Mouse (Mus musculus) embryonic facial prominence, embryonic 14.5 days (tissue): ENCODE measurements at regions not wholly inside any gene's neighbourhood (a gene's known extent, or its start where the extent isn't known, plus 50 kb on each side); places are given as distances from the start of the nearest gene placed in this dataset.

Experiments
- ATAC-seq: fragments of 200-750 bp; cut with Nextera tagmentation; 2 replicates; pipeline ENCODE4 v1.8.0; 2017; ENCODE audit warnings: low read depth, moderate number of reproducible peaks, moderate TSS enrichment
- DNase-seq: peaks from one replicate; pipeline ENCODE4 v3.0.0-alpha.2; 2015; ENCODE audit warnings: low spot score
- H3K27ac ChIP-seq: fragments of 300-500 bp; sonication (generic); replicated peaks from 2 replicates; pipeline ENCODE4 v1.5.1; 2014; ENCODE audit warnings: low read depth, mild to moderate bottlenecking, low read length, moderate library complexity
- H3K27me3 ChIP-seq: fragments of 300-500 bp; sonication (generic); replicated peaks from 2 replicates; pipeline ENCODE4 v1.6.1; 2014; ENCODE audit warnings: low read length; ENCODE audit not compliant: control insufficient read depth, insufficient read depth
- H3K36me3 ChIP-seq: fragments of 300-500 bp; sonication (generic); 2 replicates; pipeline ENCODE4 v1.6.1; 2014; ENCODE audit warnings: low read length, mixed read lengths; ENCODE audit not compliant: control insufficient read depth, insufficient read depth
- H3K4me1 ChIP-seq: fragments of 300-500 bp; sonication (generic); 2 replicates; pipeline ENCODE4 v1.6.1; 2014; ENCODE audit warnings: antibody characterized with exemption, low read length; ENCODE audit not compliant: control insufficient read depth, insufficient read depth
- H3K4me2 ChIP-seq: fragments of 300-500 bp; sonication (generic); 2 replicates; pipeline ENCODE4 v1.6.1; 2014; ENCODE audit warnings: low read depth, mild to moderate bottlenecking, low read length, moderate library complexity, mixed read lengths
- H3K4me3 ChIP-seq: fragments of 300-500 bp; sonication (generic); 2 replicates; pipeline ENCODE4 v1.5.1; 2014; ENCODE audit warnings: low read depth, mild to moderate bottlenecking, low read length
- H3K9ac ChIP-seq: fragments of 300-500 bp; sonication (generic); 2 replicates; pipeline ENCODE4 v1.6.1; 2014; ENCODE audit warnings: low read depth, mild to moderate bottlenecking, low read length, moderate library complexity, mixed read lengths
- H3K9me3 ChIP-seq: fragments of 300-500 bp; sonication (generic); 2 replicates; pipeline ENCODE4 v1.6.1; 2016; ENCODE audit warnings: low read length; ENCODE audit not compliant: control insufficient read depth
- WGBS: fragments of 180-500 bp; shearing (Covaris S2); extraction: QIAGEN DNeasy Blood & Tissue Kit; methylation state at CpG from one replicate; pipeline ENCODE4 v1.1.7; 2014; 5-methylcytosine and 5-hydroxymethylcytosine counted together

DNA sequence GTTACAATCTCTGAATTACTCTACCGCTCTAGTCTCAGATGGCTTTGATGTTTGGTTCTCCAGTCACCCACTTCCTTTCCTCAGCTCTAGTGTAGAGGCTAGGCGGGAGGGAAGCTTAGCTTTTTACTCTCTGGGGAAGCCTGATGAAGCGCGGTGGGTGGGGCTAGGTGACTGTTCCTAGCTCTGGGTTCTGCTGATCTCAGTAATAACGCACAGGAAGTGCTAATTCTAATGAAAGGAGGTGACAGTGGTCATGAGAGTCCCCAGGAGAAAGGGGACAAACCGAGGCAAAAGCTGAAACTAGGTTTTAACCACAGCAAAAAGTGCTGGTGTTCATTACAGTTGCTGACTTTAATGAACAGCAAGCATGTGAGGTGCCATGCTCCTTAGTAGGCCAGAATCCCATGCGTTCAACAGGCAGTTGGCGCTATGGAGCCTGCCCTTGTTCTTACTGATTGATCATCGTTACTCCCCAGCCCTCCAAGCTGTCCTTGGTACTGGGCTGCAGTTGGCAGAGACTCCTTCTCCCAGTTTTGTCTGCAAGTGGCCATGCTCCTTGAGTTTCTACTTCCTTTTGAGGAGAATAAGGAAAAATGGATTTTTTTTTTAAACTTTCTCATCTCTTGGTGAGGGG, 687.9 kb upstream of the Car8 start:
- Histone ChIP-seq H3K4me1 (peaks cover 15% of the 10 kb centered on the region), H3K27me3 (no peaks in the 10 kb centered on the region), H3K9me3 (no peaks in the 10 kb centered on the region), H3K27ac (no peak overlapping the region), H3K4me3 (no peak overlapping the region), H3K36me3 (no peaks in the 10 kb centered on the region), H3K4me2 (no peak overlapping the region), H3K9ac (no peak overlapping the region)
- WGBS = 38% methylated on average over 9 of the region's 9 CpGs
- ATAC-seq = no peak
- DNase-seq = no peak

DNA sequence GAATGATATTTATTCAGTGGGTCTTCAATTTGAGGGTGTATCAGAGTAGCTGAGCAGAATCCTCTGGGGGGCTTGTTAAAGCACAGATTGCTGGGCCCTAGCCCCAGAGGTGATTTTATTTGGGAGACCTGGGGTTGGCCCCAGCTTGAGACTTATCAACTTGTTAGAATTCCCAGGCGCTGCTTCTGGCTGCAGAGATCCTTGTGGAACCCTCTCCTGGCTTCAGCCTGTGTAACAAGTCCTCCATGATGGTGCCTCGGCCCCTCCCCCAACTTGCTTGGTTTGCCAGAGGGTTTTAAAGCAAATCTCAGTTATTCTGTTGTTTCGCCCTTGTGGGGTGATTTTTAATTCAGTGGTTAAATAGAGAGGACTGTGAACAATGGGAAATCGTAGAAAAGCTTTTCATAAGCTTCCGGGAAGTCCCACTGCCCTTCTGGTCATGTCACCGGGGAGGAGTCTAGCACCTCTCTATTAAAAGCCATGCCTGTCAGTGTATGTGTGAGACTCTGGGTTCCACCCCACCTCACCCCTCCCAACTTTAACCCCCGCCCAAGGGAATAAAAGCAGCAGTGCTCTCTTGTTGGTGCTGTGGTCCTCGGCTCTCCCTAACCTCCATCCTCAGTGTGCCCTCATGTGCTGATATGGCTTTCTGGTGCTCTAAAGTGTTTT, 684.0 kb upstream of the Car8 start:
- no peak overlapping the region for H3K9ac ChIP-seq
- H3K27ac ChIP-seq = no peak overlapping the region
- H3K27me3 ChIP-seq = no peaks in the 10 kb centered on the region
- H3K36me3 ChIP-seq = no peaks in the 10 kb centered on the region
- no peak overlapping the region; the same call in 1 of the 2 replicates for H3K4me2 ChIP-seq
- WGBS = 50% methylated on average over 8 of the region's 8 CpGs
- H3K9me3 ChIP-seq = no peaks in the 10 kb centered on the region
- H3K4me1 ChIP-seq = peaks cover 19% of the 10 kb centered on the region
- peak; percentile 65 for DNase-seq
- ATAC-seq = peak; percentile 47; the same call in 1 of the 2 replicates
- H3K4me3 ChIP-seq = no peak overlapping the region

DNA sequence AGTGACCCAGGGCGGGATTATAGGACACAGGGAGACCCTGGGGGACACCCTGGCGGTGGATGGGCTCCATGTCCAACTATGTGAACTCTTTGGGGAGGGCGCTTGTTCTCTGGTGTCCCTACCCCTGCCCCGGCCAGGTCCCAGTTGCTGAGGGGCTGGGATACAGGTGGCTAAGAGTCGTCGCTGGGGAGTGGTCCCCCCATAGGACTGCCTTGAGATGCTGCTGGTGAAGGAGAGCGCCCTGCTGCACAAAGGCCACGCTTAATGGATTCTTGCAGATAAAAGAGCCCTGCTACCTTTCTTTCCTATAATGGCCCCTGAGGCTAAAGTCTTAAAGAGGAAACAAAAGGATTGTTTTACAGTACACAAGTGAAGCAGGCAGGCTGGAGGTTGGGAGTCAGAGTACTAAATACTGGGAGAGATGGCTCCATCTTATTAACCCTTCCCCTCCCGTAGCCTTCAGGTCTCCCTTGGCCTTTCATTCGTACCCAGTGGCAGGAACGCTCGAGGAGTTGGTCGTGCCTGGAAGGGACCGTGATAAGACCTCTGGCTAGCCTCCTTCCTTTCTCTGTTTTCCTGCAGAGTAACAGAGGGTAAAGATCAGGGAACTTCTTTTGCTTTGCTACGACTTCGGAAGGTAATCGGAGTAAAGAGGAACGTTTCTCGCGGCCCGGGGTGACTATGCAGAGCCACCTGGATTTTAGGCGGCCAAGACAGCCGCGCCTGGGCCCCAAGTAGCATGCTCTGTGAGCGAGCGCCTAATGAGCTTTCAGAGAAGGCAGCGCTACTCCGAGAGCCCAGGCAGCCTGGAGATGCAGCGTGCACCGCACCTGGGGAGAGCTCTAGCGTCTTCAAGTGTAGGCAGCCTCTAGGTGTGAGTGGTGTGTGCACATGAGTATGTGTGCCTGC, 682.9 kb upstream of the Car8 start:
- peaks cover 19% of the 10 kb centered on the region for H3K4me1 ChIP-seq
- ATAC-seq (peak; percentile 62), DNase-seq (peak; percentile 64)
- H3K27me3 ChIP-seq = no peaks in the 10 kb centered on the region
- peak overlapping the region; percentile 52 for H3K4me2 ChIP-seq
- peak overlapping the region; percentile 45 for H3K9ac ChIP-seq
- no peaks in the 10 kb centered on the region for H3K36me3 ChIP-seq
- peak overlapping the region; percentile 17; the same call in 1 of the 2 replicates for H3K4me3 ChIP-seq
- WGBS = 12% methylated on average over 31 of the region's 31 CpGs
- H3K27ac ChIP-seq = no peak overlapping the region
- H3K9me3 ChIP-seq = no peaks in the 10 kb centered on the region

DNA sequence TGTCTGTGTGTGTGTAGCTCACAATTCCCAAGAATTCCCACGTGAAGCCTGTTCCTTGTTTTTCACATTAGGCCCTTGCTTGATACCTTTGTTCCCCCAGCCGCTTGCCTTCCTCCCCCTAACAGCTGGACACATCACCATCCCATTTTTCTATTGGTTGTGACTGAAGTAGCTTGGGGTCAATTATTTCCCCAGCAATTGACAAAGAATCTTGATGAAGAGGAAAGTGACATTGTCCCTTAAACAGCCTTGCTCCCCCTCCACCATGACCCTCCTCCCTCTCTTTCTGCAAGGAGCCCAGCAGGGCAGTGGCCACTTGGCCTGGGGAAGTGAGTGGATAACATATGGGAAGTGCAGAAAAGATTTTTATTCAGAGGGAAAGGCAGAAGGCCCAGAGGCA, 681.5 kb upstream of the Car8 start:
- whole genome bisulfite sequencing = 52% methylated on average over 2 of the region's 2 CpGs
- Histone ChIP-seq H3K27ac (no peak overlapping the region), H3K9me3 (no peaks in the 10 kb centered on the region), H3K27me3 (no peaks in the 10 kb centered on the region), H3K36me3 (no peaks in the 10 kb centered on the region), H3K4me2 (no peak overlapping the region), H3K4me3 (no peak overlapping the region), H3K9ac (no peak overlapping the region), H3K4me1 (peaks cover 19% of the 10 kb centered on the region)
- DNase-seq (no peak), ATAC-seq (no peak; the same call in 1 of the 2 replicates)

DNA sequence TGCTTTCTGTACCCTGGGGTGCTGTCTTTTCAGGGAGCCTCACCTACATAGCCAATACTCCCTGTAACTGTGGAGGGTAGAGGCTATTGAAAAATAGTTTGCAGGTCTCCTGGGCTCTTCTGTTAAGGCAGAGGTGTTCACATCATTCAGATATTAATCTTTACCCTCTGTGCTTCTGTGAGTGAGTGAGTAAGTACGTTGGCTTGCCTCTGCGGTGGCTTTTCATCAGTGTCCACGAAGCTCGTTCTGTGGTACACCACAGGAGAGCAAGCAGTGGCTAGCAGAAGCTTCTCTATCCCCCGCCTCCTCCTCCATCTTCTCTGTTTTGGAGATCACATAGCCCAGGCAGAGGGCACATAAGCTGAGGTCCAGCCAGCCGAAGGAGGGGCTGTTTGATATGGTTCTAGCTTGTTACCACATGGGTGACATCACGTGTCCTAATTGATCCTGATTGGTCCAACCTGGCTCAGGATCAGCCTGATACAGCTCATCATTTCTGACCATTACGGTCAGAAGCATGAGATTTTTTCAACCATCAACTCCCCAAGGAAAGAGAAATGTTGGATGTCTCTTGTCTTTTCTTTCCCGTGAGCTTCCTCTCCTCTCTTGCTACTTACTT, 680.6 kb upstream of the Car8 start:
- no peak overlapping the region for H3K9ac ChIP-seq
- no peaks in the 10 kb centered on the region for H3K9me3 ChIP-seq
- H3K27ac ChIP-seq = no peak overlapping the region
- no peaks in the 10 kb centered on the region for H3K27me3 ChIP-seq
- ATAC-seq (no peak), DNase-seq (no peak)
- H3K4me3 ChIP-seq = no peak overlapping the region
- 69% methylated on average over 9 of the region's 9 CpGs for WGBS
- no peaks in the 10 kb centered on the region for H3K36me3 ChIP-seq
- no peak overlapping the region for H3K4me2 ChIP-seq
- peaks cover 19% of the 10 kb centered on the region for H3K4me1 ChIP-seq
